Mouse (Mus musculus): ENCODE data around the gene Ddx19a.

DNA sequence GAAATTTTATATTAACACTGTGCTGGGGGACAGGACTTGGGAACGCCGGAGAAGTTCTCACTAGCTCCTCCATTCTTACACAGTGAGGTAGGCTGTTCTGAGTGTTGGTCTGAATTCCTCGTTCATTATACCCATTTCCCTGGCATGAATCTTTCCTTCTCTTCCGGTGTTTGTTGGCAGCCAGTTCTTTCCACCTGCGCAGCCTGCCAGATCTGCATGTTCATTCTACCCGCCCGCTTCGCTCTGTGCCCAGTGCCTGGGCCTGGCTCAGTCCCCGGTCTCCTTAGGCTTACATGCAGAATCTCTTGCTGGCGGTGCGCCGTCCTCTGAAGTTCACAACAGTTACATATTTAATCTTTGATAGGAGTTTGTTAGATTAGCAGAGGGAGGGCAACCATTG is 61.4 kb downstream of the Ddx19a start:
- TF ChIP-seq CTCF (IDR thresholded peaks at IDR 0.05; ENCODE audit: insufficient read depth, low read depth, low read length) (no peak), POLR2A (IDR thresholded peaks at IDR 0.05; ENCODE audit: insufficient read depth, low read depth, low read length) (no peak)

All from olfactory bulb, adult 2 months (tissue).